Mouse (Mus musculus) layer of hippocampus, adult 9-10 months (tissue): ENCODE results near the gene ccdc198.
A peak's percentile ranks its signal among the peaks of the same experiment; 100 is the strongest.

Source experiments
- DNase-seq: peaks from one replicate; pipeline ENCODE4 v3.0.0; 2022; ENCODE audit warnings: low spot score

Gene ccdc198

DNA sequence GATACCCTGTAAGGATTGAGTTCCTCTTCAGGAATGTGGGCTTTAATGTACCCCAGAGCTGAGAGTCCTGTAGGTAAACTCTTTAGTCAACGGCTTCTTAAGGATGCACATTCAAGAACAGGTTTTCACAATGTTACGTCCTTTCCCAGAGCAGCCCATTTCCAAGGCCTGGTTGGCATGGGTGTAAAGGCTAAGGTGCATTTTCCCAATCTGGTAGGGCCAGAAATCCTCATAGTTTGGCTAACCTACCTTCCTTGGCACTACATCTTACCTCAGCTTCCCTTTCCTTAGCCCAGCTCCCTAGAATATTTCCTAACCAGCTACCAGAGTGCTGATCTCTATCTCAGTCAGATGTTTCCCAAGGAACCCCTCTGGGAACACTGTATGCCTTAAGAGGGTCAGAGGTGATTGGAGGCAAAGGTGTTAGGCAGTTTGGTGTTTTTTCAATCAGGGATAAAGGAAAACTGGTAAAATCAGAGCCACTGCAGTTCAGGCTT, 48.2 kb downstream of the ccdc198 start:
- DNase-seq: no peak

DNA sequence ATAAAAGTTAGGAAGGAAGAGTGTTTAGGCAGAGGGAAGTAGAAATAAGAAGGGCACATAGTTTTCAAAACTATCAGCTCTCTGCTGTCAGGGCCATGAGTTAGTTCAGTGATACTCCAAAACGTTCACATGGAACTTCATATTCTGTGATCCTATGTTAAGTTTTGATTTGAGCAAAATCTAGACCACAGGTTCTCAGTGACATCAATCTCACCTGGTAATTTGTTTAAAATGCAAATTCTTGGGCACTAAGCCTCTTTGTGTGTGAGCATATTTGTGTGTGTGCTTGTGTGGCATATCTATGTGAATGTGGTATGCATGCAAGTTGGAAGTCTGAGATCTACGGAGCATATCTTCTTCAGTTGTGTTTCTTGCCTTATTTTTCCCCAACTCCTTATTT, 59.0 kb downstream of the ccdc198 start:
- no peak for DNase-seq

DNA sequence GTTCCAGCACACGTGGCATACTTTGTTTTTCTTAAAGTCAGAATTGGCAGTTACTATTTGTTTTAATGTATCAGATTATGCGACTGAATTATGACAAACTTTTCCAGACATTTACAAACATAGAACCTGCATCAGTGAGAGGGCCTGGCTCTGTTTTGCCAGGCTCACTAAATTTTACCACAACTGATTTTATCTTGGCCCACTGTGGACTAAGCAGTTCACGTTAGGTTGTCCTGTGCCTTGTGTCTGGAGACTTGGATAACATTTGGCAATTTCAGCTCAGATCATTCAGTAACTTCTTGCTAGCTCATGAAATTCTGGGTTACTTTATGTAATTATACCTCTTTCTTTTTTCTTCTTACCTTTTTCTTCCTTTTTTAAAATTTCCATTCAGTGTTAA, 65.5 kb downstream of the ccdc198 start:
- DNase-seq: no peak

DNA sequence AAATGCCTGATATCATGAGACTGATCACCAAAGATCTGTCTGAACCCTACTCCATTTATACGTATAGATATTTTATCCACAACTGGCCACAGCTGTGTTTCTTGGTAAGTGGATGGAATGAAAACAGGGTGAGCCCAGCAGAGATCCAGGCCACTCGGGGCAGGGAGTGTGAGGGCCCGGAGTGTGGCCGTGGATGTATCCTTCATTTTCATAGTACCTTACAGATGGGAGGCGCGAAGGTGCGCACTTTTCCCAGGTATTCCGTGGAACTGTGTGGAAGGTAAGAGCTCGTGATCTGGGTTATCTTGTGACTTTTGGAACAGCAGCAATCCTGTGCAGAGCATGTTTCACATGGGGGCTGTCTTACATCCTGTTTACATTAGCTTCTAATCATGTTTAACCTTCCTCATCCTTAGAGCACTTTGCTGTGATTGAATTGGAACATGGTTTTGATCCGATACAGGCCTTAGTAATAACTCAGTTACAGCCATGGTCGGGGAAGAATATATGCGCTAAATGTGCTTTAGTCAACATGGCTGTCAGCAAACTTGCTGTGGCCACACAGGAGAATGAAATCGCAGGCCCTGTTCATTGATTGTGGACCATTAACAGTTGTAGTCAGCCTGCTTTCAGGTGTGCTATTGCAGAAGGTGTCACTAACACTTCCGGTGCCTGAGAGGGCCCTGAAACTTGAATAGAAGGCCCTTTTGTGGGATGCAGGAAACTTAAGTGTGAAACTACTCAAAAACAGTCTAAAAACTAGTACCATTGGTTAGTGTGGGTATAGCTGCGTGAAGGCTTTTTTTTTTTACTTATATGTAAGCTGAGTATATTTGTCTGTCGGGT, 71.8 kb downstream of the ccdc198 start:
- no peak for DNase-seq

DNA sequence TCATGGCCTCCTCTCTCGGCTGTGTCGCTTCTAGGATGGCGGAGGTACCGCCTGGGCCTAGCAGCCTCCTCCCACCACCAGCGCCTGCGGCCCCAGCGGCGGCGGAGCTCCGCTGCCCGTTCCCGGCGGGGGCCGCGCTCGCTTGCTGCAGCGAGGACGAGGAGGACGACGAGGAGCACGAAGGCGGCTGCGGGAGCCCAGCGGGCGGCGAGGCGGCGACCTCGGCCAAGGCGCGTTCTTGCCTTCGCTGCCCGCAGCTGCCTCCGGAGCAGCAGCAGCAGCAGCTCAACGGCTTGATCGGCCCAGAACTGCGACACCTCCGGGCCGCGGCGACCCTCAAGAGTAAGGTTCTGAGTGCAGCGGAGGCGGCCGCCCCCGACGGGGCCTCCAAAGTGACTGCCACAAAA, 72.7 kb downstream of the ccdc198 start:
- no peak for DNase-seq

GRCm38 (mm10) chr14:49171867-49172581, 73.2 kb downstream of the ccdc198 start, which contains the start of gene Naa30:
Gene Naa30 (plus strand): TSS chr14:49172226.
- peak; percentile 80 for DNase-seq

DNA sequence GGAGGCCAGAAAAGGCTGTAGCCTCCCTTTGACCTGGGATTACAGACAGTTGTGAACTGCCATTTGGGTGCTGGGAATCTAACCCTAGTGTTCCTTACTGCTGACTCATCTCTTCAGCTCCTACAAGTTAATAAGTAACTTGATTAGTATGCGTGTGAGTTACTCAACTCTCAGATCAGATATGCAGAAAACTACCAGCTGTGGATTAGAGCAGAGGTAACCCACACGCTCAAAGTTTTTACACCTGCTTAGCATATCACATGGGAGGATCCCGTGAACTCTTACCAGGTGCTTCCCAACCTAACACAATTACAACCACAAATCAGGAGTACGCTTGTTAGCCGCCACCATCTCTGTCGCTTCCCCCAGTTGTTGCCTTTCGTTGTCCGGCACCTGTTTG, 74.0 kb downstream of the ccdc198 start:
- DNase-seq: no peak
